In genomic region chr14:51940944-51941560, GRCm38 (mm10) we compare ENCODE assay signal across 9 mouse cellular contexts. TPM values are rescaled to one million over a fixed set of nuclear protein-coding genes. Genes with fewer than 3 reads are reported as not detected.
DNase-seq lines count a peak whose midpoint lies in the region; ATAC-seq and TF ChIP-seq lines count a peak whose summit lies in the region.
"Had no signal": no experiment of that assay in that cellular context is flagged by ENCODE, and none has a peak within 500 bp of the region (broad histone marks: within the 10 kb centered on the region; RNA-seq: fewer than 3 reads in every experiment).

No protein-coding gene starts in this region.

- 0 out of 2 replicates have a peak overlapping the region, but pooled peaks have one; percentile 1 for H3K27ac ChIP-seq in testis, adult 2 months (ENCODE audit: control insufficient read depth, insufficient read depth, low read depth, low read length)
- H3K27ac ChIP-seq in liver, adult 2 months (replicated peaks; ENCODE audit: insufficient read depth, low read depth, low read length), result peak overlapping the region; percentile 99
- H3K27ac ChIP-seq in stomach, postnatal 0 days (replicated peaks), result 0 out of 2 replicates have a peak overlapping the region, but pooled peaks have one; percentile 4
- H3K27ac ChIP-seq in midbrain, embryonic 16.5 days (ENCODE audit: low read length), result no peak overlapping the region

- WGBS in liver, adult 2 months, result 8% methylated on average over 8 of the region's 8 CpGs
- 38% methylated on average over 8 of the region's 8 CpGs for WGBS in stomach, postnatal 0 days
- 42% methylated on average over 8 of the region's 8 CpGs for WGBS in midbrain, embryonic 16.5 days

- no peak for TF ChIP-seq CTCF in testis, adult 2 months (IDR thresholded peaks at IDR 0.05; ENCODE audit: control insufficient read depth, insufficient read depth, insufficient replicate concordance, low read depth, low read length)
- TF ChIP-seq CTCF in liver, adult 2 months (IDR thresholded peaks at IDR 0.05; ENCODE audit: low read depth, low read length), result no peak
- no peak for TF ChIP-seq CTCF in stomach, postnatal 0 days (IDR thresholded peaks at IDR 0.05; ENCODE audit: low read depth)

- H3K9me3 ChIP-seq in stomach, postnatal 0 days (ENCODE audit: control insufficient read depth, low read length), result no peaks in the 10 kb centered on the region
- no peaks in the 10 kb centered on the region for H3K9me3 ChIP-seq in midbrain, embryonic 16.5 days (replicated peaks; ENCODE audit: control insufficient read depth, low read length, poor library complexity, severe bottlenecking)

- H3K4me1 ChIP-seq in testis, adult 2 months (ENCODE audit: control insufficient read depth, insufficient read depth, low read length), result peaks cover 11% of the 10 kb centered on the region
- H3K4me1 ChIP-seq in liver, adult 2 months (ENCODE audit: control insufficient read depth, insufficient read depth, low read length), result peaks cover 19% of the 10 kb centered on the region
- H3K4me1 ChIP-seq in stomach, postnatal 0 days (replicated peaks; ENCODE audit: control insufficient read depth, insufficient read depth), result no peaks in the 10 kb centered on the region
- no peaks in the 10 kb centered on the region for H3K4me1 ChIP-seq in midbrain, embryonic 16.5 days (ENCODE audit: control insufficient read depth, insufficient read depth, low read length)

- DNase-seq in testis, postnatal 10 days (ENCODE audit: low spot score), result no peak
- DNase-seq in heart, postnatal 14 days, result peak; percentile 18 to 31
- DNase-seq in liver, adult 2 months (ENCODE audit: extremely low read depth, low read depth, low spot score), result peak; percentile 87
- DNase-seq in stomach, postnatal 0 days (ENCODE audit: low spot score), result peak; percentile 41
- no peak for DNase-seq in left cerebral cortex, postnatal 25 days (ENCODE audit: low spot score in 2 of 2)
- DNase-seq in cerebellum, adult 11-12 months, result no peak

- no peak overlapping the region for H3K4me3 ChIP-seq in testis, adult 2 months (ENCODE audit: control insufficient read depth, low read depth, low read length)
- H3K4me3 ChIP-seq in liver, adult 2 months (ENCODE audit: insufficient read depth, low read depth, low read length), result peak overlapping the region; percentile 42
- no peak overlapping the region for H3K4me3 ChIP-seq in stomach, postnatal 0 days (ENCODE audit: low read depth, low read length)
- no peak overlapping the region for H3K4me3 ChIP-seq in midbrain, embryonic 16.5 days (ENCODE audit: low read depth, low read length)

- H3K27me3 ChIP-seq in testis, adult 2 months (ENCODE audit: control insufficient read depth, insufficient read depth, low read length), result no peaks in the 10 kb centered on the region
- no peaks in the 10 kb centered on the region for H3K27me3 ChIP-seq in liver, adult 2 months (ENCODE audit: control insufficient read depth, insufficient read depth, low read length)
- H3K27me3 ChIP-seq in stomach, postnatal 0 days (ENCODE audit: control insufficient read depth, insufficient read depth, low read length), result no peaks in the 10 kb centered on the region
- no peaks in the 10 kb centered on the region for H3K27me3 ChIP-seq in midbrain, embryonic 16.5 days (ENCODE audit: control insufficient read depth, insufficient read depth, low read depth, low read length)

- no peaks in the 10 kb centered on the region for H3K36me3 ChIP-seq in testis, adult 2 months (ENCODE audit: control insufficient read depth, insufficient read depth, low read length)
- H3K36me3 ChIP-seq in liver, adult 2 months (ENCODE audit: control insufficient read depth, insufficient read depth, low read length), result peaks cover 3% of the 10 kb centered on the region; the same call in 1 of the 2 replicates
- H3K36me3 ChIP-seq in stomach, postnatal 0 days (ENCODE audit: control insufficient read depth, insufficient read depth, low read length), result no peaks in the 10 kb centered on the region
- H3K36me3 ChIP-seq in midbrain, embryonic 16.5 days (ENCODE audit: control insufficient read depth, insufficient read depth, low read length), result no peaks in the 10 kb centered on the region

- peak overlapping the region; percentile 74 for H3K9ac ChIP-seq in liver, adult 2 months (ENCODE audit: low read depth, low read length)
- no peak overlapping the region for H3K9ac ChIP-seq in stomach, postnatal 0 days (ENCODE audit: low read length)
- no peak overlapping the region for H3K9ac ChIP-seq in midbrain, embryonic 16.5 days (ENCODE audit: low read depth, low read length)

- intact Hi-C loops in heart, postnatal 14 days (cut with DNase I), result loop anchor here (5.0 kb wide), 1 partner anchor 46 kb away; no protein-coding TSS in a partner anchor
- intact Hi-C loops in left cerebral cortex, postnatal 25 days (cut with DNase I), result no loop called here

- ATAC-seq in stomach, postnatal 0 days (ENCODE audit: low FRiP score, low TSS enrichment), result peak; percentile 69
- ATAC-seq in midbrain, embryonic 16.5 days, result no peak

- TF ChIP-seq EP300 in stomach, postnatal 0 days (optimal IDR thresholded peaks at IDR 0.05), result no peak

- no peak overlapping the region for H3K4me2 ChIP-seq in stomach, postnatal 0 days (replicated peaks; ENCODE audit: low read depth)
- no peak overlapping the region for H3K4me2 ChIP-seq in midbrain, embryonic 16.5 days (ENCODE audit: low read length)

- H3K79me2 ChIP-seq in liver, adult 2 months (ENCODE audit: control insufficient read depth, insufficient read depth, low read length), result no peaks in the 10 kb centered on the region

- TF ChIP-seq POLR2A in testis, adult 2 months (IDR thresholded peaks at IDR 0.05; ENCODE audit: control insufficient read depth, low read depth, low read length), result no peak
- TF ChIP-seq POLR2A in liver, adult 2 months (IDR thresholded peaks at IDR 0.05; ENCODE audit: extremely low read depth, insufficient read depth, low read length), result no peak

RNA-seq across cellular contexts. Expression of gene Rnase13, which starts 18.5 kb away (rescaled TPM):
- 0.07 TPM in 1 of 2 replicates, not detected in the other for polyA plus RNA-seq in testis, adult 2 months (2012; rRNA removed)
- total RNA-seq in heart, postnatal 14 days (2021), result not detected
- total RNA-seq in liver, adult 2 months (2014; rRNA removed), result not detected in 2 replicates
- polyA plus RNA-seq in liver, adult 2 months (2012; rRNA removed), result 0.22 and 0.24 TPM in 2 replicates
- 0.07 TPM in 1 of 2 replicates, not detected in the other for polyA plus RNA-seq in stomach, postnatal 0 days (2015; fragmentation: Nextera tagmentation; extraction: Ambion mirVana)
- total RNA-seq in left cerebral cortex, postnatal 25 days (2021), result under 1 TPM in 1 of 2 experiments, not detected in 1; 0.32 TPM
- not detected in 2 replicates for polyA plus RNA-seq in midbrain, embryonic 16.5 days (2015; fragmentation: Nextera tagmentation; extraction: Ambion mirVana)
- polyA plus RNA-seq: neural tube, embryonic 11.5 days had no signal

RNA-seq across cellular contexts. Expression of gene Tppp2, which starts 22.8 kb away (rescaled TPM):
- 153 and 181 TPM in 2 replicates for polyA plus RNA-seq in testis, adult 2 months (2012; rRNA removed)
- total RNA-seq in heart, postnatal 14 days (2021), result not detected
- not detected in 2 replicates for total RNA-seq in liver, adult 2 months (2014; rRNA removed)
- polyA plus RNA-seq in liver, adult 2 months (2012; rRNA removed), result not detected in 2 replicates
- not detected in 2 replicates for polyA plus RNA-seq in stomach, postnatal 0 days (2015; fragmentation: Nextera tagmentation; extraction: Ambion mirVana)
- not detected for total RNA-seq in left cerebral cortex, postnatal 25 days (2021)
- not detected in 2 replicates for polyA plus RNA-seq in midbrain, embryonic 16.5 days (2015; fragmentation: Nextera tagmentation; extraction: Ambion mirVana)
- polyA plus RNA-seq: neural tube, embryonic 11.5 days had no signal

RNA-seq across cellular contexts. Expression of gene Ndrg2, which starts 27.1 kb away (rescaled TPM):
- polyA plus RNA-seq in testis, adult 2 months (2012; rRNA removed), result 27.3 and 31.6 TPM in 2 replicates
- total RNA-seq in heart, postnatal 14 days (2021), result 1,000 to 10,000 TPM in 1 of 2 experiments, 100 to 1,000 TPM in 1; 982 to 1,030 TPM
- 1,230 and 1,535 TPM in 2 replicates for total RNA-seq in liver, adult 2 months (2014; rRNA removed)
- 1,907 and 2,831 TPM in 2 replicates for polyA plus RNA-seq in liver, adult 2 months (2012; rRNA removed)
- polyA plus RNA-seq in stomach, postnatal 0 days (2015; fragmentation: Nextera tagmentation; extraction: Ambion mirVana), result 71.6 and 79.4 TPM in 2 replicates
- 100 to 1,000 TPM; 694 to 748 TPM for total RNA-seq in left cerebral cortex, postnatal 25 days (2021)
- 196 and 269 TPM in 2 replicates for polyA plus RNA-seq in midbrain, embryonic 16.5 days (2015; fragmentation: Nextera tagmentation; extraction: Ambion mirVana)

RNA-seq across cellular contexts. Expression of gene Arhgef40, which starts 43.5 kb away (rescaled TPM):
- polyA plus RNA-seq in testis, adult 2 months (2012; rRNA removed), result 5.6 and 6.6 TPM in 2 replicates
- 10 to 100 TPM; 39.7 to 47.1 TPM for total RNA-seq in heart, postnatal 14 days (2021)
- 6.1 and 9.5 TPM in 2 replicates for total RNA-seq in liver, adult 2 months (2014; rRNA removed)
- polyA plus RNA-seq in liver, adult 2 months (2012; rRNA removed), result 12.5 and 16.1 TPM in 2 replicates
- polyA plus RNA-seq in stomach, postnatal 0 days (2015; fragmentation: Nextera tagmentation; extraction: Ambion mirVana), result 32.9 and 36.4 TPM in 2 replicates
- 10 to 100 TPM; 26.3 to 28.5 TPM for total RNA-seq in left cerebral cortex, postnatal 25 days (2021)
- polyA plus RNA-seq in midbrain, embryonic 16.5 days (2015; fragmentation: Nextera tagmentation; extraction: Ambion mirVana), result 78.0 and 79.7 TPM in 2 replicates

RNA-seq across cellular contexts. Expression of gene Slc39a2, which starts 48.4 kb away (rescaled TPM):
- polyA plus RNA-seq in testis, adult 2 months (2012; rRNA removed), result 0.14 and 0.30 TPM in 2 replicates
- under 1 TPM; 0.29 to 0.44 TPM for total RNA-seq in heart, postnatal 14 days (2021)
- total RNA-seq in liver, adult 2 months (2014; rRNA removed), result 0.65 and 1.4 TPM in 2 replicates
- polyA plus RNA-seq in liver, adult 2 months (2012; rRNA removed), result 1.1 and 1.8 TPM in 2 replicates
- polyA plus RNA-seq in stomach, postnatal 0 days (2015; fragmentation: Nextera tagmentation; extraction: Ambion mirVana), result 1.1 and 1.4 TPM in 2 replicates
- 1 to 10 TPM; 4.8 to 6.6 TPM for total RNA-seq in left cerebral cortex, postnatal 25 days (2021)
- 2.2 and 3.1 TPM in 2 replicates for polyA plus RNA-seq in midbrain, embryonic 16.5 days (2015; fragmentation: Nextera tagmentation; extraction: Ambion mirVana)

Comparison
In these comparisons a context has a peak if more than half of its experiments do, and no peak if none do; other contexts are left out.
1. DNase-seq: peak in heart, postnatal 14 days (2 of 2), liver, adult 2 months (single experiment) and stomach, postnatal 0 days (single experiment); none in testis, postnatal 10 days (single experiment), left cerebral cortex, postnatal 25 days (0 of 2) and cerebellum, adult 11-12 months (single experiment).
2. RNA of gene Tppp2, which starts 22.8 kb away (polyA plus RNA-seq): 153 to 181 TPM in testis, adult 2 months; not detected in liver, adult 2 months, not detected in stomach, postnatal 0 days and not detected in midbrain, embryonic 16.5 days; every median in the first group is over 100 times any median in the second.